Mouse (Mus musculus) urinary bladder, adult 18-20 months (tissue): Measurements from ENCODE around the gene Dst.
A peak's percentile ranks its signal among the peaks of the same experiment; 100 is the strongest.

Experiments
- DNase-seq, 2 experiments: peaks; one replicate each; pipeline ENCODE4 v3.0.0; 2022; ENCODE audit warnings: low spot score in 2 of 2, mixed read lengths in 2 of 2

Gene Dst

GRCm38 (mm10) chr1:33977832-33978231, 69.8 kb downstream of the Dst start:
- no peak for DNase-seq

GRCm38 (mm10) chr1:33980420-33980819, 72.4 kb downstream of the Dst start:
- DNase-seq: no peak

- DNase-seq: no peak
Observed at GRCm38 (mm10) chr1:33989643-33990042, 81.6 kb downstream of the Dst start.

GRCm38 (mm10) chr1:33991067-33991466, 83.0 kb downstream of the Dst start:
- no peak for DNase-seq

GRCm38 (mm10) chr1:33992810-33993209, 84.8 kb downstream of the Dst start:
- DNase-seq: no peak

GRCm38 (mm10) chr1:33994201-33994600, 86.2 kb downstream of the Dst start:
- no peak for DNase-seq

- no peak for DNase-seq
Observed at GRCm38 (mm10) chr1:33995386-33995785, 87.4 kb downstream of the Dst start.

GRCm38 (mm10) chr1:33996105-33996887, 88.3 kb downstream of the Dst start:
- DNase-seq: no peak

- no peak for DNase-seq
Observed at GRCm38 (mm10) chr1:34002321-34002720, 94.3 kb downstream of the Dst start.

GRCm38 (mm10) chr1:34002970-34003369, 94.9 kb downstream of the Dst start:
- DNase-seq: no peak

GRCm38 (mm10) chr1:34005238-34005725, 97.3 kb downstream of the Dst start:
- no peak for DNase-seq

GRCm38 (mm10) chr1:34005726-34006638, 98.0 kb downstream of the Dst start:
- peak; percentile 35 to 66 for DNase-seq

- DNase-seq: no peak
Observed at GRCm38 (mm10) chr1:34006828-34007361, 98.9 kb downstream of the Dst start.

- DNase-seq: no peak
Observed at GRCm38 (mm10) chr1:34007379-34007778, 99.4 kb downstream of the Dst start.

- DNase-seq: peak; percentile 42 to 57
Observed at GRCm38 (mm10) chr1:34011051-34011677, 103.1 kb downstream of the Dst start.

GRCm38 (mm10) chr1:34011821-34012271, 103.8 kb downstream of the Dst start:
- peak; percentile 15 to 25 for DNase-seq

- no peak for DNase-seq
Observed at GRCm38 (mm10) chr1:34013490-34013889, 105.5 kb downstream of the Dst start.

- no peak for DNase-seq
Observed at GRCm38 (mm10) chr1:34016780-34017179, 108.8 kb downstream of the Dst start.

- DNase-seq: no peak
Observed at GRCm38 (mm10) chr1:34017323-34017722, 109.3 kb downstream of the Dst start.

- DNase-seq: no peak
Observed at GRCm38 (mm10) chr1:34020599-34020998, 112.6 kb downstream of the Dst start.

- no peak for DNase-seq
Observed at GRCm38 (mm10) chr1:34021574-34021973, 113.5 kb downstream of the Dst start.

- no peak for DNase-seq
Observed at GRCm38 (mm10) chr1:34023154-34023553, 115.1 kb downstream of the Dst start.
